Mouse (Mus musculus) kidney, postnatal 4 days (tissue): Measurements from ENCODE around the gene Rptor.

Experiments
- DNase-seq, 2 experiments: peaks; one replicate each; pipeline ENCODE4 v3.0.0; 2021; ENCODE audit warnings: mixed read lengths in 2 of 2

Rptor gene

GRCm38 (mm10) chr11:119657534-119657933 lies 54.8 kb downstream of the Rptor start:
- no peak for DNase-seq

- DNase-seq = no peak
Observed at GRCm38 (mm10) chr11:119659296-119659695, 56.6 kb downstream of the Rptor start.

GRCm38 (mm10) chr11:119661479-119661878 lies 58.8 kb downstream of the Rptor start:
- peak in 1 of 2 experiments; percentile 40 for DNase-seq

- DNase-seq = no peak
Observed at GRCm38 (mm10) chr11:119663876-119664275, 61.2 kb downstream of the Rptor start.

GRCm38 (mm10) chr11:119664678-119665307 lies 62.1 kb downstream of the Rptor start:
- DNase-seq = no peak

- no peak for DNase-seq
Observed at GRCm38 (mm10) chr11:119665308-119665702, 62.6 kb downstream of the Rptor start.

GRCm38 (mm10) chr11:119666567-119667108 lies 63.9 kb downstream of the Rptor start:
- no peak for DNase-seq

- DNase-seq = no peak
Observed at GRCm38 (mm10) chr11:119670690-119671666, 68.3 kb downstream of the Rptor start.

- DNase-seq = no peak
Observed at GRCm38 (mm10) chr11:119672041-119672440, 69.3 kb downstream of the Rptor start.

- no peak for DNase-seq
Observed at GRCm38 (mm10) chr11:119672775-119673174, 70.1 kb downstream of the Rptor start.

- no peak for DNase-seq
Observed at GRCm38 (mm10) chr11:119674835-119675234, 72.1 kb downstream of the Rptor start.

GRCm38 (mm10) chr11:119675546-119675945 lies 72.8 kb downstream of the Rptor start:
- no peak for DNase-seq

GRCm38 (mm10) chr11:119676751-119677411 lies 74.2 kb downstream of the Rptor start:
- DNase-seq = peak in 1 of 2 experiments; percentile 32

- DNase-seq = no peak
Observed at GRCm38 (mm10) chr11:119678427-119678826, 75.7 kb downstream of the Rptor start.

- DNase-seq = no peak
Observed at GRCm38 (mm10) chr11:119680735-119681134, 78.0 kb downstream of the Rptor start.

GRCm38 (mm10) chr11:119682285-119682684 lies 79.6 kb downstream of the Rptor start:
- no peak for DNase-seq

- no peak for DNase-seq
Observed at GRCm38 (mm10) chr11:119683796-119684195, 81.1 kb downstream of the Rptor start.

- DNase-seq = peak; percentile 42 to 45
Observed at GRCm38 (mm10) chr11:119685477-119685876, 82.8 kb downstream of the Rptor start.

- DNase-seq = no peak
Observed at GRCm38 (mm10) chr11:119685910-119686659, 83.4 kb downstream of the Rptor start.

GRCm38 (mm10) chr11:119687316-119687715 lies 84.6 kb downstream of the Rptor start:
- DNase-seq = no peak

GRCm38 (mm10) chr11:119687966-119688365 lies 85.3 kb downstream of the Rptor start:
- no peak for DNase-seq

GRCm38 (mm10) chr11:119689936-119690335 lies 87.2 kb downstream of the Rptor start:
- no peak for DNase-seq
